Mouse (Mus musculus) intestine, embryonic 16.5 days (tissue): Measurements from ENCODE around the gene Rassf8. TPM values are rescaled to one million over a fixed set of nuclear protein-coding genes. Genes with fewer than 3 reads are reported as not detected.

ENCODE experiments used
- ATAC-seq: fragments of 200-750 bp; cut with Nextera tagmentation; 2 replicates; pipeline ENCODE4 v1.8.0; 2017; ENCODE audit warnings: moderate TSS enrichment, moderate library complexity
- H3K27ac ChIP-seq: fragments of 300-500 bp; sonication (generic); 2 replicates; pipeline ENCODE4 v1.5.1; 2014; ENCODE audit warnings: mild to moderate bottlenecking, low read length
- H3K27me3 ChIP-seq: fragments of 300-500 bp; sonication (generic); replicated peaks from 2 replicates; pipeline ENCODE4 v1.6.1; 2014; ENCODE audit warnings: low read length, control low read depth, mixed read lengths; ENCODE audit not compliant: control insufficient read depth, insufficient read depth
- H3K36me3 ChIP-seq: fragments of 300-500 bp; sonication (generic); 2 replicates; pipeline ENCODE4 v1.6.1; 2014; ENCODE audit warnings: low read length, control low read depth; ENCODE audit not compliant: control insufficient read depth, insufficient read depth
- H3K4me1 ChIP-seq: fragments of 300-500 bp; sonication (generic); 2 replicates; pipeline ENCODE4 v1.6.1; 2014; ENCODE audit warnings: low read length, control low read depth, mixed read lengths; ENCODE audit not compliant: control insufficient read depth, insufficient read depth
- H3K4me2 ChIP-seq: fragments of 300-500 bp; sonication (generic); 2 replicates; pipeline ENCODE4 v1.6.1; 2014; ENCODE audit warnings: low read depth, low read length, control low read depth
- H3K4me3 ChIP-seq: fragments of 300-500 bp; sonication (generic); 2 replicates; pipeline ENCODE4 v1.5.1; 2014; ENCODE audit warnings: mild to moderate bottlenecking, low read length
- H3K9ac ChIP-seq: fragments of 300-500 bp; sonication (generic); 2 replicates; pipeline ENCODE4 v1.6.1; 2014; ENCODE audit warnings: low read depth, low read length
- H3K9me3 ChIP-seq: fragments of 300-500 bp; sonication (generic); 2 replicates; pipeline ENCODE4 v1.6.1; 2016; ENCODE audit warnings: low read length, control low read depth; ENCODE audit not compliant: control insufficient read depth
- WGBS: fragments of 180-500 bp; shearing (Covaris S2); extraction: QIAGEN DNeasy Blood & Tissue Kit; methylation state at CpG from one replicate; pipeline ENCODE4 v1.1.7; 2014; 5-methylcytosine and 5-hydroxymethylcytosine counted together
- polyA plus RNA-seq: library from polyadenylated mRNA; unstranded; fragments of >200 nt; fragmentation: Nextera tagmentation; extraction: Ambion mirVana; gene quantifications from 2 replicates; pipeline ENCODE4 v1.2.1, GENCODE M21; 2015

Gene Rassf8
- polyA plus RNA-seq, 1 experiment from 2014 or later: 3.1 TPM

DNA sequence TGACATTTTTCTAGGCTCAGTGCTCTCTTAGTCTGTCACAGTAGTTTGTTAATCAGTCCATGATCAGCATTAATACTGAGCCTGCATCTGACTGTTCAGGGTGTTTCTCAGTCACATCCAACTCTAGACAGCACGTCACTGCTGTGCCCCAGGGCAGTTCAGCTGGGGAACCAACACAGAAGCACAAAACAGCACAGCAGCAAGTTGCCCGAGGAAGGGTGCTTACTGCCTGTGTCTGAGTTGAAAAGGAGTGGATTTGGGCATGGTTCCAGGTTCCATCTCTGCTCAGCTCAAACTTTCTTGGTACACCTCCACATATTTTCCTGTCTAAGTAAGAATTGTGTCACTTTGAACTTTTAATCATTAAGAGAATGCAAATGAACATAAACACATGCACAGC, 60.2 kb downstream of the Rassf8 start:
- Histone ChIP-seq H3K4me2 (no peak overlapping the region), H3K4me3 (no peak overlapping the region), H3K27ac (no peak overlapping the region), H3K9me3 (no peaks in the 10 kb centered on the region), H3K36me3 (no peaks in the 10 kb centered on the region; the same call in 1 of the 2 replicates), H3K27me3 (no peaks in the 10 kb centered on the region), H3K4me1 (no peaks in the 10 kb centered on the region; the same call in 1 of the 2 replicates), H3K9ac (no peak overlapping the region)
- 60% methylated on average over 2 of the region's 2 CpGs for WGBS
- no peak for ATAC-seq

DNA sequence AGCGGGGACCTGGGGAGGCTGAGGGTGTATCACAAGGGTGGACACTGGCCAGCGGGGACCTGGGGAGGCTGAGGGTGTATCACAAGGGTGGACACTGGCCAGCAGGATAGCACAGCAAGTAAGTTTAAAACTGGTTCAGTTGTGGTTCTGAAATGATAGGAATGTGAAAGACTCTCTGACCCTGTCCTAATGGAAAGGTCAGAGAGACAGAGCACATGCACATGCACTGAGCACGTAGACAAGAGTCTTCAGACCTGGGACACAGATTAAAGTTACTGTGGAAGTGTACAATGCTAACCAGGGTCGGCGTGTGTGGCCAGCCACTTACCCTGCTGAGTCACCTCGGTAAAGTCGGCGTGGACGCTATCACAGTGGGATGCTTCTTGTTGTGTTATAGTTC, 61.4 kb downstream of the Rassf8 start:
- H3K4me3 ChIP-seq: no peak overlapping the region
- H3K9ac ChIP-seq: no peak overlapping the region
- H3K4me2 ChIP-seq: no peak overlapping the region
- H3K27ac ChIP-seq: no peak overlapping the region
- H3K36me3 ChIP-seq: no peaks in the 10 kb centered on the region; the same call in 1 of the 2 replicates
- ATAC-seq: no peak
- WGBS: 83% methylated on average over 8 of the region's 9 CpGs
- no peaks in the 10 kb centered on the region for H3K9me3 ChIP-seq
- no peaks in the 10 kb centered on the region for H3K27me3 ChIP-seq
- H3K4me1 ChIP-seq: no peaks in the 10 kb centered on the region; the same call in 1 of the 2 replicates

DNA sequence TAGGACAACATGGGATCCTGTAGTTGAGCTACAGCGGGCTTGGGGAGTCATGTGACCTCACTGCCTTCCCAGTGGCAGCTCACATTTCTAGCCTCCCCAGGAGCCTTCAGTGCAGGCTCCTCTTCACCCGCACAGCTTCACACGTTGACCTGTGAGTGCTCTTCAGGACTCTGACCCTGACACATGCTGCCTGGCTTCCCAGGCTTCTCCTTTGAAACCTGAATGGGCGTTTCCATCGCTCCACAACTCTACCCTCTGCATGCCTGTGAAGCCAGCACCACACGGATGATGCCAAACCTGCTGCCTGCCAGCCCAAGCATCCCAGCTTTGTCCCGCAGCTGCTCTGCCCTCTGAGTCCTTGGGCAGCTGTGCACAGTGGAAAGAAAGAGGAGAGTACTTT, 63.0 kb downstream of the Rassf8 start:
- Histone ChIP-seq H3K27me3 (no peaks in the 10 kb centered on the region), H3K9ac (no peak overlapping the region), H3K4me1 (no peaks in the 10 kb centered on the region; the same call in 1 of the 2 replicates), H3K9me3 (no peaks in the 10 kb centered on the region), H3K4me2 (no peak overlapping the region), H3K36me3 (no peaks in the 10 kb centered on the region; the same call in 1 of the 2 replicates), H3K27ac (no peak overlapping the region), H3K4me3 (no peak overlapping the region)
- no peak for ATAC-seq
- WGBS: 88% methylated on average over 7 of the region's 7 CpGs

DNA sequence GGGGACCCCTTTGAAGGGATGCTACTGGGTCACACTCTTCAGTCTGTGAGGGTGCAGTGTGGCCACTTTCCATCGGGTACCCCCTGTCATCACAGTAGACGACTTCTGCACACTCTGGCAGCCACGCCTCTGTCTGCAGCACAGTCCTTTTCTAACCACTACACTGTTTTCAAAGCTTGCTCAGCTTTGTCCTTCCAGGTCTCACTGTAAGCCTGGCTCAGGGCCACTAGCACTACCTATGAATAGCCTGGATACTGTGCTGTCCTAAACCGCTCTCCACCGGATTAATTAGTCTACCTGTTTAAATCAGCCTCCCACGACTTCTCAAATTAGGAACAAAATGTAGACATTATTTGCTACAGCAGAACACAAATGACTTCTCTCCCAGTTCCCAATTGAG, 63.5 kb downstream of the Rassf8 start:
- H3K9me3 ChIP-seq: no peaks in the 10 kb centered on the region
- ATAC-seq: no peak
- no peaks in the 10 kb centered on the region; the same call in 1 of the 2 replicates for H3K4me1 ChIP-seq
- H3K27me3 ChIP-seq: no peaks in the 10 kb centered on the region
- 90% methylated on average over 6 of the region's 6 CpGs for WGBS
- H3K27ac ChIP-seq: no peak overlapping the region
- no peak overlapping the region for H3K4me2 ChIP-seq
- H3K36me3 ChIP-seq: no peaks in the 10 kb centered on the region; the same call in 1 of the 2 replicates
- no peak overlapping the region for H3K4me3 ChIP-seq
- H3K9ac ChIP-seq: no peak overlapping the region

DNA sequence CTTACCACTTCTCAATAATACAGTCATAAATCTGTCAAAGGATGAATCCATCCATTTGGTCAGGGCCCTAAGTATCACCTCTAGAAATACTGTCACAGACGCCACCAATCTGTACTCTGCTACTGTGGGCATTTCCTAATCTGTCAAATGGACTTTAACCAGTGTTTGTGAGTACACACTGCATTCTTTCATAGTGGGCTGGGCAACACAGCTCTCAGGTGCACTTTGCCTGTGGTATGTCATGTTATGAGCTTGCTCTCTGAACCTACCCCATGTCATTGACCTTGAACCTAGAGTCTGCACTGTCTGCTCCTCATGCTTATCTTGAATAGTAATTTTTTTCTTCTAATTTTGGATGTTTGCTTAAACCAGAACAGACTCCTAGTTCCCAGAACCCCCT, 64.6 kb downstream of the Rassf8 start:
- Histone ChIP-seq H3K27me3 (no peaks in the 10 kb centered on the region), H3K4me3 (no peak overlapping the region), H3K36me3 (no peaks in the 10 kb centered on the region; the same call in 1 of the 2 replicates), H3K4me2 (no peak overlapping the region), H3K9ac (no peak overlapping the region), H3K4me1 (no peaks in the 10 kb centered on the region; the same call in 1 of the 2 replicates), H3K27ac (no peak overlapping the region), H3K9me3 (no peaks in the 10 kb centered on the region)
- peak; percentile 90 for ATAC-seq
- 64% methylated on average over 1 of the region's 1 CpGs for WGBS

DNA sequence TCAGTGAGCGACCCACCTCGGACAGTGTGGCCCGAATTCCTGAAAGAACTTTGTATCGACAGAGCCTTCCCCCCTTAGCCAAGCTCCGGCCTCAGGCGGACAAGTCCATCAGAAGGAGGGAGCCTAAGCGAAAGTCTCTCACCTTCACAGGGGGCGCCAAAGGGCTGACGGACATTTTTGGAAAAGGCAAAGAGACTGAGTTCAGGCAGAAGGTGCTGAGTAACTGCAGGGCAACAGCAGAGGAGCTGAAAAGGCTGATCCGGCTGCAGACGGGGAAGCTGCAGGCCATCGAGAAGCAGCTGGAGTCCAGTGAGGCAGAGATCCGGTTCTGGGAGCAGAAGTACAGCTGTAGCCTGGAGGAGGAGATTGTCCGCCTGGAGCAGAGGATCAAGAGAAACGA, 68.7 kb downstream of the Rassf8 start:
- ATAC-seq: no peak
- Histone ChIP-seq H3K4me1 (no peaks in the 10 kb centered on the region; the same call in 1 of the 2 replicates), H3K9ac (no peak overlapping the region), H3K4me3 (no peak overlapping the region), H3K9me3 (no peaks in the 10 kb centered on the region), H3K27ac (no peak overlapping the region), H3K36me3 (no peaks in the 10 kb centered on the region; the same call in 1 of the 2 replicates), H3K27me3 (no peaks in the 10 kb centered on the region), H3K4me2 (no peak overlapping the region)
- WGBS: 47% methylated on average over 15 of the region's 15 CpGs

DNA sequence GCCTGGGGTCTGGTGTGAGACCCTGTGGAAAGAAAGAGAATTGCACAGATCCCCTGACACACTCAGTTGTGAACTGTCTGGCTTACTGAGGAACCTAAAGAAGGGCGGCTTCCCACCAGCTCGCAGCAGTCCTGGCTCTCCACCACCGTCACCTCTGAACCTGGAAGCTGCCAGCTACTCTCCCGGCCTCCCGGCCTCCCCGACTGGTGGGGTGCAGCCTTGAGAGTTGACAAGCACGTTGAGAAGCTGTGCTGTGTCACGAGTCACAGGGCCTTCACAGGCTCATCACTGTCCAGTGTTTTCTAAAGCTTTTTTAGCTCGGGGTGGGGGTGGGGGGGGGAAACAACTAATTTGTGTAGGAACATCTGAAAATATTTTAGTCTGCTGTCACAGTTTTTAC, 72.6 kb downstream of the Rassf8 start:
- Histone ChIP-seq H3K4me3 (no peak overlapping the region), H3K36me3 (no peaks in the 10 kb centered on the region), H3K4me1 (no peaks in the 10 kb centered on the region), H3K9ac (no peak overlapping the region), H3K27me3 (no peaks in the 10 kb centered on the region), H3K27ac (no peak overlapping the region), H3K4me2 (no peak overlapping the region), H3K9me3 (no peaks in the 10 kb centered on the region)
- no peak for ATAC-seq
- WGBS: 87% methylated on average over 9 of the region's 9 CpGs

DNA sequence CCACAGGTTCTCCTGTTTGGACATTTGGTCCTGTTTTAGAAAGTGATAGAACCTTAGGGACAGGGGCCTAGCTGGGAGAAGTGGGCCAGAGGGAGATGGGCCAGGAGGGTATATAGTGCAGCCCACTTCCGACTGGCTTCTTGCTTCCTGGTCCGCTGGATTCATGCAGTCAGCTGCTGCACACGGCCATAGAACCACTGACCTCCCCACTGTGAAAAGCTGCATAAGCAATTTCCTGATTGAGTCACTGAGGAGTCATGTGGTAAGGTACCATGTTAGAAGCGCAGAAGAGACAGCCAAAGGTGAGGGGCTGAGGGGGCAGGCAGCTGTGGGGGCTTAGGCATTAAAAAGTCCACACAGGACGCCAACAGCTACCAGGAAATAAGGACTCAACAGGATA, 75.7 kb downstream of the Rassf8 start:
- H3K27me3 ChIP-seq: no peaks in the 10 kb centered on the region
- H3K9ac ChIP-seq: no peak overlapping the region
- H3K4me3 ChIP-seq: no peak overlapping the region
- ATAC-seq: no peak
- no peak overlapping the region for H3K27ac ChIP-seq
- H3K36me3 ChIP-seq: no peaks in the 10 kb centered on the region
- no peak overlapping the region for H3K4me2 ChIP-seq
- H3K4me1 ChIP-seq: no peaks in the 10 kb centered on the region
- WGBS: 70% methylated on average over 5 of the region's 5 CpGs
- H3K9me3 ChIP-seq: no peaks in the 10 kb centered on the region

DNA sequence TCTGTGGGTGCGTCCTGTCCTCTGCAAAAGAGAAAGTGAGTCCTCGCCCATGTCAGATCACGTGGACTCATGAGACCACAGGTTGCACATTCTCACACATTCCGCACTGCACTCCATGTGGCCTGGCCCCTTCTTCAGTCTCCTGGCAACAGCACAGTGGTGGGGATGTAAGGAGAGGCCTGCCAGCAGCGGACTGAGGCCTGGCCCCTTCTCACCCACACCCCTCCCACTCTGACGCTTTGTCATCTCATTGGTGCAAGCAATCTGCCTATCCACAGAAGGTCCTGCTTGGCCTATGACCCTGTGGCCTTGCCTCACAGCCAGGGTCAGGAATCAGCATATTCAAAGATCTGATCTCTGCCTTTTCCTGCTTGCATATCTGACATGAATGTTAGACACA, 76.6 kb downstream of the Rassf8 start:
- no peak overlapping the region for H3K9ac ChIP-seq

DNA sequence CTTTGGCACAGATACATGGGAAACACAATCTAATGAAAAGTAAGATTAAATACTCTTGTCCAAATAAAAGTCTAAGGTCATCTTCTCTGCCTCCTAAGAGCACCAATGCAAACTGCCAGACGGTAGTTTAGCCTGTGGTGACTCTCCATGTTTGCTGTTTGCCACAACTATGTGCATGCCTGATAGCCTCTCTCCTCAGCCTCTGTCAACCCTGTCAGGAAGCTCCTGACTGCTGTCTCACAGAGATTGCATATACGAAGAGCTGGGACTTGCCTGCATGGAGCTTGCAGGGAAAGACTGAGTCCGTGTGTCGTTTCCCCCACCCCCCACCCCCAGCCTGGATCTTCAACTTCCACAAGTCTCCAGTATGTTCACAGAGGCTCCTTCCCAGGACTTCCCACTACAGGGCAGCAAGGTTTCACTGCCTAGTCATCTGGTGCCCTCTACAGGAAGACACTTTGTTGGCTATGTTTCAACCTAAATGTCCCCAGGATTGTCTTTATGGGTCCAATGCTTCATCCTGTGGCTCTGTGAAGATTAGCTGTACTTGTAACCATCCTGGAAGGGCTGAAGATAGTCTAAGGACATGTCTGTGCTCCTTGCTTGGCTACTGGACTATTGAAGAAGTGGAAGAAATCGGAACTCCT, 77.2 kb downstream of the Rassf8 start:
- no peaks in the 10 kb centered on the region for H3K27me3 ChIP-seq
- 40% methylated on average over 5 of the region's 5 CpGs for whole genome bisulfite sequencing
- no peak overlapping the region for H3K27ac ChIP-seq
- H3K9ac ChIP-seq: no peak overlapping the region
- H3K9me3 ChIP-seq: no peaks in the 10 kb centered on the region
- H3K4me1 ChIP-seq: no peaks in the 10 kb centered on the region
- H3K36me3 ChIP-seq: no peaks in the 10 kb centered on the region
- no peak overlapping the region for H3K4me2 ChIP-seq
- no peak overlapping the region for H3K4me3 ChIP-seq
- no peak for ATAC-seq

More for the DNA sequence above, 76.6 kb downstream of the Rassf8 start:
- H3K4me1 ChIP-seq: no peaks in the 10 kb centered on the region
- H3K36me3 ChIP-seq: no peaks in the 10 kb centered on the region
- H3K4me2 ChIP-seq: no peak overlapping the region
- ATAC-seq: peak; percentile 46; the same call in 1 of the 2 replicates
- WGBS: 66% methylated on average over 6 of the region's 6 CpGs
- H3K27me3 ChIP-seq: no peaks in the 10 kb centered on the region
- no peak overlapping the region for H3K27ac ChIP-seq
- H3K4me3 ChIP-seq: no peak overlapping the region
- H3K9me3 ChIP-seq: no peaks in the 10 kb centered on the region
